Mouse (Mus musculus) urinary bladder, postnatal 10 days (tissue): Measurements from ENCODE around the gene Bicc1.

Experiments used
- DNase-seq: peaks from one replicate; pipeline ENCODE4 v3.0.0; 2022; ENCODE audit warnings: low spot score

Gene Bicc1

GRCm38 (mm10) chr10:71052748-71053147, 106.8 kb downstream of the Bicc1 start:
- DNase-seq = no peak

DNA sequence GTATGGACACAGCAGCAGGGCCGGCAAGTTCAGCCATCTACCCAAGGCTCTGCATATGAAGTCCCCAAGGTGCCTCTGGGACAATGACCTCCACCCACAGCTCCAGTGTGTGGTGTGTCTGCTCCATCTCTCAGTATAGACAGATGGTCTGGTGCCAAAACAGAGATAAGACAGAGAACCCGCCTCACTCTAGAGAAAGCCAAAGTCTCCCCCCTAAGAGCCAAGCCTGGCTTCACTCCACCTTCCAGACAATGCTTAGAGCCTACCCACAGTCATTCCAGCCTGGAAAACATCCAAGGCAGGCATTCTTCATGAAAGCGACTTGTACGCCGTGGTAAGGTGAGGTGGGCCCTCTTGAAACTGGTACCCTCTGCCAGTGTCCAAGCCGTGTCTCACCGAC, 107.3 kb downstream of the Bicc1 start:
- no peak for DNase-seq

DNA sequence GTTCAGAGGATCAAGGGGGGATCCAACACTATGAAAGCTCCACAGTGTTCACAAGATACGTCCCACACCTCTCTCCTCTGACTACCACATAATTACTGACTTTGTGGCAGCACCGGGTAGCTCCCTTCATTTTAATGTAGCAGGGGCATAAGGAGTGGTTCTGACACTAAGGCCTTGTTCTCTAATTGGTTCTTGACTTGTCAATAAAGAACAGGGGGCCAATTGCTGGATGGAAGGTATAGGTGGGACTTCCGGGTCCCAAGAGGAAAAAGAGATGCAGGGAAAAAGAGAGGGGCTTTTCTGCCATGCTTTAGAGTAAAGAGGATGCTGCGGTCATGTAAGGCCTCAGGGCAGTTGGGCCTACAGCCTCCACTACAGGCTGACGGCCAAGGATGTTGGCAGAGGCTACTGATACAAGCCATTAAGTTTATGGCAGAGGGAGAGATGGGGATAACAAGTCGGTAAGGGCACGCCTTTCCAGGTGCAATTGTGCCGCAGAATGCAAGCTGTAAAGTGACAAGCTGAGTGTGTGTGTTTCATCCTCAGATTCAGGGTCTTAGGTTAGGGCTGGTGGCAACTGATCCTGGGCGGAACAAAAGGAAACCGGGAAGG, 108.7 kb downstream of the Bicc1 start:
- no peak for DNase-seq

DNA sequence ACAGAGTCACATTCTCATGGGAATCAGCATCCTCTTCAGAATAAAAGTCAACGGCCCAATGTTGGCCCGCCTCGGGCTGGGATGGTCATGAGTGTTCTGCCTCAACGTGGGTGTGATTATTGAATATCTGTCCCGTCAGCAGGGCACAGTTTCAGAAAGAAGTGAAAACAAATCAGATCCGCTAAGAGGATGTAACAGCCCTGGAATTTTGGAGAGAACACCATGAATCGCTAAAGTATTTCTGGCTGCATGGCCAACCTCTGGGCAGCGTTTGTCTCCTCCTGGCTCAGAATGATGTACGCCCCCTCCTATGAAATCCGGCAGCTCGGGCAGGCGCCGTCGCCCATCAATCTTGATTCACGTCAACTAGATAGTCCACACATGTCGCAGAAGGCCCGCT, 110.2 kb downstream of the Bicc1 start:
- DNase-seq = no peak

GRCm38 (mm10) chr10:71044410-71044809, 115.1 kb downstream of the Bicc1 start:
- no peak for DNase-seq

DNA sequence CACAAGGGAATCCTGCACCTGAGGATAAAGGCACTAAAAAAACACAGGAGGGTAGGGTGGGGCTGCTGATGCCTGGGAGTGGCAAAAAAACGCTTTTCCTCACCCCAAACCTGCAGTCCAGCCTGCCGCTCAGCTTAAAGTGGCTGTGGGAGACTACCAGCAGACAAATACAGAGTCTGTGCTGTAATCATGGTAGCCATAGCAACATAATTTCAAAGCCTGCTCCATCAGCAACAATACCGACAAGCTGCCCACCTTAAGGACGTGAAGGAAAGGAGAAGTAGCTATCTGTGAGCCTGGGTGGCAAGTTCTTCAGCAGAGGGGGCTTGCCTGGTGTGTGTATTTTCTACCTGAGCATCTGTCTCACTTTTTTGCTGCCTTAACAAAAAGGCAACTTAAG, 117.6 kb downstream of the Bicc1 start:
- no peak for DNase-seq

DNA sequence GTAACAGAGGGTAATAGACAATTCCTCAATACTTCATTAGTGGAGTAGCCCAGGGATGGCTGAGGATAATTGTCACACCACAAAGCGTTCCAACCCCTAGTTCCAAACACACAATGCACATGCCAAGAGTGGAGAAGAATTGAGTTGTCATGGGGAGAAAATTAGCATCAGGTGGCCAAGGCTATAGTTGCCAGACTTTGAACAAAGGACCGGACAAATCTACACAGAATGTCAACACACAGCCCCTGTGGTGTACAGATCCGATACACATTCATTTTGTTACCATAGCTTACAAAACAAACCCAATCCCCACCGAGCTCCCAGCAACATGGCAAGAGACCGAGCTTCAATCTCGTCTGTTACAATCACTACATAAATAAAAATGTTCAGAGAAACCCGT, 123.0 kb downstream of the Bicc1 start:
- DNase-seq = no peak

DNA sequence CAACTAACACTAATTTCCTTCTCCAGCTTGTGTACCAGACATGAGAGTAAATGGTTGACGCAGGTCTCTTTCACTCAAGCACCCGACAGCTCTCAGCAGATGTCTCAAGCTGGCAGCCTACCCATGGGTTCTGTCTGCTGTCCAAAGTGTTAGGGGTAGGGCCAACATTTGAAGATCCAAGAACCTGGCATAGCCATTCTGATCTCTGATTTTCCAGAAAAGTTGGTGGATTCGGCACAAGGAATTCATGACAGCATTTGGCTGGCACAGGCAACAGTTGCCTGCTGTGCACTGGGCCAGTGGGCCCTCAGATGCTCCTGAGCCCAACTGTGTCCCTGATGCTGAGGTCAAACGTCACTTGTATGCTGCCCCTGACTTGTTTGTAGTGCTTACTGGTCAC, 130.5 kb downstream of the Bicc1 start:
- no peak for DNase-seq

- DNase-seq = no peak
Observed at GRCm38 (mm10) chr10:71028066-71028844, 131.2 kb downstream of the Bicc1 start.

DNA sequence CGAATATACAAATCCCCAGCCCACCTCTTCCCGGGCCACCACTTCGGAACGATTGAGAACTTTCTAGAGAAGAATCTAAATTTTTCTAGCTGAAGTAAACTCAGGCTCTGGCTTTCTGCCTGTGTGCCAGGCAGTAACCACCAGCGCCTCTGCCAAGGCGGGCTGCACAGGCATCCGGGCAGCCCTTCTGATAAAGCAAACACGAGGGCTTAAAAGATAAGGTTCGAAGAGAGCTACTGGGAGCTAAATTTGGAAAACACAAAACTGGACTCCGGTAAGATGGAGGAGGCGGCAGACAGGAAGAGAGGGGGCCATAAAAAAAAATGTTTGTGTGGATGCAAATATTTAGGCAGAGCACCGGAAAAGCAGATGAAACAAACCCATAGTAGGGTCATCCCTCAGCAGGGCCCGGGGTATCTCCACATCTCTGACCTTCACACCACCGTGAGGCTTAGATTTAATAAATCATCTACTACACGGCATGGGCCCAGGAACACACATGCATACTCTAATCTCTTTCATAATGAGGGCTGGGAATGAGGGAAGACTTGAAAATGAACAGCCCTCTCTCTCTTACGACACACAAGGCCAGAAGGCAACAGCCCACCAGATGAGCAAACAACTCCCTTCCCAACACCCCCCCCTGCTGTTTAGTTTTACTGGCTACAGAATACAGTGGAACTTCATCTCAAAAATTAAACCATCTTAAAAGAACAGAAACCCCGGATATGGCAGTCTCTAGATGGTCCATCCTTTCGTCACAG, 134.2 kb downstream of the Bicc1 start:
- DNase-seq = no peak

GRCm38 (mm10) chr10:71024681-71025080, 134.8 kb downstream of the Bicc1 start:
- no peak for DNase-seq

GRCm38 (mm10) chr10:71023471-71023870, 136.0 kb downstream of the Bicc1 start:
- no peak for DNase-seq

GRCm38 (mm10) chr10:71020459-71020858, 139.0 kb downstream of the Bicc1 start:
- no peak for DNase-seq

DNA sequence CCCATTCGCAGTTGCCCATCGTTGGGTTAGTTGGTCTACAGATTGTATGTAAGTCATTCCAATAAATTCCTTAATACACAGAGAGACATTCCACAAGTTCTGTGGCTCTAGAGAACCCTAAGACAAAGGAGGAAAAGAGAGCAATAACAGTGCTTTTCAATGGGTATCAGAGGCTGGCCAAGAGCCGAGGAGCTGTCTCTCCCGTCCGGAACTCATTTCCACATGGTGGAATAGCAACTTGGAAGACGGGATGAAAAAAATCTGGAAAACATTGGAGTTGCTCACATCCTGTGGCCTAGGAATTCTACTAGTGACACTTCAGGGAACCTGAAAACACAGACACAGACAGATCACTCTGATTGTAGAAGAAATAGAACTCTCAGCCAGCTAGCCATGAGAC, 139.7 kb downstream of the Bicc1 start:
- no peak for DNase-seq

- DNase-seq = no peak
Observed at GRCm38 (mm10) chr10:71009771-71010496, 149.6 kb downstream of the Bicc1 start.

- DNase-seq = no peak
Observed at GRCm38 (mm10) chr10:71008721-71009120, 150.8 kb downstream of the Bicc1 start.

- no peak for DNase-seq
Observed at GRCm38 (mm10) chr10:71007956-71008355, 151.5 kb downstream of the Bicc1 start.

DNA sequence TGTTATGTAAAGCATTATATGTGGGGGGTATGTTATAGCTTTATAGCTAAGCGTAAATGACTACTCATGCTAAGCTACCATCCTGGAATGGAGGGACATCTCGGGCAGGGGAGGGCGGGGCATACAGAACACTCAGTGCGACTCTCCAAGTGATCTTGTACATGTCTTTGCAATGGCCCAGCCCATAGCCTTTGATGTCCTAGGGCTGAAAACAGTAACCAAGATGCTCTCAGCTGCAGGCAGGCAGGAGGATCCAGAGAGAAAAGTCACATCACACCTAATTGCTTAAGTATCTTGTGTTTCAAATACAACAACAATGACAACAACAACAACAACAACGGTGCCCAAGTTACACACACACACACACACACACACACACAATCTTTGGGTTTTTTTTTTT, 152.0 kb downstream of the Bicc1 start:
- no peak for DNase-seq

- DNase-seq = no peak
Observed at GRCm38 (mm10) chr10:71007001-71007400, 152.5 kb downstream of the Bicc1 start.

DNA sequence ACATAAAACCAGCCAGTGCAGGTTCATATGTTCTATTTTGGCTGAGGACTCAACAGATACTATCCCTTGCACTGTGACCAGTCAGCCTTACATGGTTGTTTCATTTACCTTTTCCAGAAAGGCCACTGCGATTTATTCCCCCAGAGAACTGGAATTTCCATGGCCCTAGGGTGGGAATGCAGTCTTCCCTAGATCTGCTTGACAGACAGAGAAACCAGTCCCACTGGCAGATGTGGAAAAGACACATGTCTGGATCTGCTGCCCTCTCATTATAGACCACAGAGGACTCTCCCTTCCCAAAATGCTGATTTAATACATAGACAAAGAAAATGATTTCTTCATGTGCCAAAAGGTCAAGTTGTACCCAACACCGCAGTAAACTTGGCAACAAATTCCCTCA, 156.6 kb downstream of the Bicc1 start:
- no peak for DNase-seq

DNA sequence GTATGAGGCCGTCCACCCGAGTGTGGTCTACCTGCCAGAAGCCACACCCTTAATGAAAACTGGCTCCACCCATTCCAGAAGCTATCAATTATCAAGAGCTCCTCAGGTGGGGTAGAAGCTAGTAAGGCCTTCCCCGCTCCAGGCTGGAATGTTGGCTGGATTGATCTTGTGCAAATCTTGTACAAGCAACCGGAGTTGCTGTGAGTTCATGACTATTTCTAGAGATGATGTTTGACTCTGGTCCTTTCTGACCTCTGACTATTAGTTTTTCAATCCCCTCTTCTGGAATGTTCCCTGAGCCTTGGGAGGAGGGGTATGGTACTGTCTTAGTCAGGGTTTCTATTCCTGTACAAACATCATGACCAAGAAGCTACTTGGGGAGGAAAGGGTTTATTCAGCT, 157.3 kb downstream of the Bicc1 start:
- no peak for DNase-seq

- no peak for DNase-seq
Observed at GRCm38 (mm10) chr10:70998136-70998535, 161.4 kb downstream of the Bicc1 start.
